Mouse (Mus musculus) heart, postnatal 0 days (tissue): ENCODE measurements around the gene Adgrv1.

Experiments
- CTCF ChIP-seq: IDR thresholded peaks from 2 replicates; pipeline ENCODE4 v1.5.1; 2016; ENCODE audit warnings: antibody characterized with exemption, control low read depth, low read depth
- EP300 ChIP-seq: IDR thresholded peaks from 2 replicates; pipeline ENCODE4 v1.6.1; 2016; ENCODE audit warnings: antibody characterized with exemption, low read depth

- TF ChIP-seq CTCF: no peak
- no peak for TF ChIP-seq EP300
Measured at GRCm38 (mm10) chr13:81209815-81210214, 423.1 kb downstream of the Adgrv1 start.
